Mouse (Mus musculus): ENCODE measurements at regions not wholly inside any gene's neighbourhood (a gene's known extent, or its start where the extent isn't known, plus 50 kb on each side); places are given as distances from the start of the nearest gene placed in this dataset.

- Histone ChIP-seq H3K36me3 (ENCODE audit: control insufficient read depth, insufficient read depth, low read length) (no peaks in the 10 kb centered on the region), H3K4me1 (ENCODE audit: control insufficient read depth in 2 of 2, insufficient read depth in 2 of 2, low read length in 2 of 2) (peaks cover 38 to 41% of the 10 kb centered on the region in 2 experiments)
Observed at GRCm38 (mm10) chr13:37559706-37560313, 214.8 kb downstream of the Ly86 start.

DNA sequence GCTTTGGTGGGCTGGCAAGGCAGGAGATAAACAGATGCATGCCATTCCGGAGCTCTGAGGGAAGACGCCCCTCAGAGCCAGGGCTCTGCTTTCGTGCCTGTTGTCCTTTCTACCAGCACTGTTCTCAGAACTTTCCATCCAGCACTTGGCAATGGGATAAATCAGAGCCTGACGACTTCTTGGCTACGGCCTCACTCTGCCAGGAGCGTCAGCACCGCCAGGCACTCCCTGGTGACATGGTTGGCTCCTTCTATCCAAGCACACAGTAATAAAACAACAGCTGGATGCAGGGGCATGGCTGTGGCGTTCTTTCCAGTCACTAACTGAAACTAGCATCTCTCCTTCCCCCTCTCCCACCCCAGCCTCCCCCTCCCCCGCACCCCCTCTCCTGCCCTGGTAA, 215.4 kb downstream of the Ly86 start:
- Histone ChIP-seq H3K4me2 (ENCODE audit: low read length) (peak overlapping the region; percentile 11; the same call in 1 of the 2 replicates), H3K4me3 (ENCODE audit: control insufficient read depth in 1 of 2, insufficient read depth in 1 of 2, low read depth in 1 of 2, low read length in 2 of 2) (no peak overlapping the region), H3K27me3 (ENCODE audit: control insufficient read depth, insufficient read depth, low read length) (no peaks in the 10 kb centered on the region), H3K27ac (replicated peaks in 1 of 2; ENCODE audit: control insufficient read depth in 1 of 2, insufficient read depth in 1 of 2, low read depth in 2 of 2, low read length in 2 of 2) (0 out of 4 replicates have a peak overlapping the region, but pooled peaks of 1 of the 2 experiments have one; percentile 33), H3K9me3 (ENCODE audit: control insufficient read depth, low read length) (no peaks in the 10 kb centered on the region), H3K9ac (ENCODE audit: low read length) (0 out of 2 replicates have a peak overlapping the region, but pooled peaks have one; percentile 34), H3K4me1 (ENCODE audit: control insufficient read depth in 2 of 2, insufficient read depth in 2 of 2, low read length in 2 of 2) (peaks cover 38 to 41% of the 10 kb centered on the region in 2 experiments), H3K36me3 (ENCODE audit: control insufficient read depth, insufficient read depth, low read length) (no peaks in the 10 kb centered on the region)
- ATAC-seq (ENCODE audit: insufficient number of reproducible peaks, insufficient read depth, low FRiP score, low read depth): no peak
- WGBS: 25% methylated on average over 9 of the region's 9 CpGs

More at GRCm38 (mm10) chr13:37559706-37560313, 214.8 kb downstream of the Ly86 start:
- WGBS: 44% methylated on average over 7 of the region's 7 CpGs
- no peak overlapping the region for H3K9ac ChIP-seq (ENCODE audit: low read length)
- no peak for ATAC-seq (ENCODE audit: insufficient number of reproducible peaks, insufficient read depth, low FRiP score, low read depth)
- H3K27me3 ChIP-seq (ENCODE audit: control insufficient read depth, insufficient read depth, low read length): no peaks in the 10 kb centered on the region
- H3K4me2 ChIP-seq (ENCODE audit: low read length): peak overlapping the region; percentile 11; the same call in 1 of the 2 replicates
- H3K4me3 ChIP-seq (ENCODE audit: control insufficient read depth in 1 of 2, insufficient read depth in 1 of 2, low read depth in 1 of 2, low read length in 2 of 2): no peak overlapping the region
- H3K9me3 ChIP-seq (ENCODE audit: control insufficient read depth, low read length): no peaks in the 10 kb centered on the region
- H3K27ac ChIP-seq (replicated peaks in 1 of 2; ENCODE audit: control insufficient read depth in 1 of 2, insufficient read depth in 1 of 2, low read depth in 2 of 2, low read length in 2 of 2): 0 out of 4 replicates have a peak overlapping the region, but pooled peaks of 1 of the 2 experiments have one; percentile 33

- H3K4me1 ChIP-seq (ENCODE audit: control insufficient read depth in 2 of 2, insufficient read depth in 2 of 2, low read length in 2 of 2): peaks cover 38 to 41% of the 10 kb centered on the region in 2 experiments
Observed at GRCm38 (mm10) chr13:37560800-37561199, 215.8 kb downstream of the Ly86 start.

GRCm38 (mm10) chr13:37561437-37561836, 216.4 kb downstream of the Ly86 start:
- no peak overlapping the region for H3K4me3 ChIP-seq (ENCODE audit: control insufficient read depth in 1 of 2, insufficient read depth in 1 of 2, low read depth in 1 of 2, low read length in 2 of 2)
- H3K9ac ChIP-seq (ENCODE audit: low read length): no peak overlapping the region
- no peak overlapping the region for H3K4me2 ChIP-seq (ENCODE audit: low read length)
- H3K36me3 ChIP-seq (ENCODE audit: control insufficient read depth, insufficient read depth, low read length): no peaks in the 10 kb centered on the region
- 47% methylated on average over 2 of the region's 2 CpGs for WGBS
- H3K27ac ChIP-seq (replicated peaks in 1 of 2; ENCODE audit: control insufficient read depth in 1 of 2, insufficient read depth in 1 of 2, low read depth in 2 of 2, low read length in 2 of 2): peak overlapping the region in 1 of 2 experiments; percentile 73; a peak in 3 of 4 replicates
- H3K27me3 ChIP-seq (ENCODE audit: control insufficient read depth, insufficient read depth, low read length): no peaks in the 10 kb centered on the region
- no peak for ATAC-seq (ENCODE audit: insufficient number of reproducible peaks, insufficient read depth, low FRiP score, low read depth)
- no peaks in the 10 kb centered on the region for H3K9me3 ChIP-seq (ENCODE audit: control insufficient read depth, low read length)
- peaks cover 38 to 41% of the 10 kb centered on the region in 2 experiments for H3K4me1 ChIP-seq (ENCODE audit: control insufficient read depth in 2 of 2, insufficient read depth in 2 of 2, low read length in 2 of 2)

More at GRCm38 (mm10) chr13:37560800-37561199, 215.8 kb downstream of the Ly86 start:
- ATAC-seq (ENCODE audit: insufficient number of reproducible peaks, insufficient read depth, low FRiP score, low read depth): no peak
- no peak overlapping the region for H3K9ac ChIP-seq (ENCODE audit: low read length)
- H3K4me3 ChIP-seq (ENCODE audit: control insufficient read depth in 1 of 2, insufficient read depth in 1 of 2, low read depth in 1 of 2, low read length in 2 of 2): no peak overlapping the region
- 50% methylated on average over 3 of the region's 3 CpGs for WGBS
- no peaks in the 10 kb centered on the region for H3K36me3 ChIP-seq (ENCODE audit: control insufficient read depth, insufficient read depth, low read length)
- no peaks in the 10 kb centered on the region for H3K27me3 ChIP-seq (ENCODE audit: control insufficient read depth, insufficient read depth, low read length)
- H3K27ac ChIP-seq (replicated peaks in 1 of 2; ENCODE audit: control insufficient read depth in 1 of 2, insufficient read depth in 1 of 2, low read depth in 2 of 2, low read length in 2 of 2): no peak overlapping the region
- H3K4me2 ChIP-seq (ENCODE audit: low read length): no peak overlapping the region
- H3K9me3 ChIP-seq (ENCODE audit: control insufficient read depth, low read length): no peaks in the 10 kb centered on the region

GRCm38 (mm10) chr13:37562141-37562540, 216.1 kb upstream of the Rreb1 start:
- Histone ChIP-seq H3K4me2 (ENCODE audit: low read length) (peak overlapping the region; percentile 12; the same call in 1 of the 2 replicates), H3K4me1 (ENCODE audit: control insufficient read depth in 2 of 2, insufficient read depth in 2 of 2, low read length in 2 of 2) (peaks cover 38 to 41% of the 10 kb centered on the region in 2 experiments), H3K27ac (replicated peaks in 1 of 2; ENCODE audit: control insufficient read depth in 1 of 2, insufficient read depth in 1 of 2, low read depth in 2 of 2, low read length in 2 of 2) (peak overlapping the region; percentile 66 to 73), H3K4me3 (ENCODE audit: control insufficient read depth in 1 of 2, insufficient read depth in 1 of 2, low read depth in 1 of 2, low read length in 2 of 2) (no peak overlapping the region), H3K9ac (ENCODE audit: low read length) (no peak overlapping the region; the same call in 1 of the 2 replicates), H3K27me3 (ENCODE audit: control insufficient read depth, insufficient read depth, low read length) (no peaks in the 10 kb centered on the region), H3K36me3 (ENCODE audit: control insufficient read depth, insufficient read depth, low read length) (no peaks in the 10 kb centered on the region), H3K9me3 (ENCODE audit: control insufficient read depth, low read length) (no peaks in the 10 kb centered on the region)
- 11% methylated on average over 9 of the region's 9 CpGs for WGBS
- ATAC-seq (ENCODE audit: insufficient number of reproducible peaks, insufficient read depth, low FRiP score, low read depth): peak; percentile 57; the same call in 1 of the 2 replicates

DNA sequence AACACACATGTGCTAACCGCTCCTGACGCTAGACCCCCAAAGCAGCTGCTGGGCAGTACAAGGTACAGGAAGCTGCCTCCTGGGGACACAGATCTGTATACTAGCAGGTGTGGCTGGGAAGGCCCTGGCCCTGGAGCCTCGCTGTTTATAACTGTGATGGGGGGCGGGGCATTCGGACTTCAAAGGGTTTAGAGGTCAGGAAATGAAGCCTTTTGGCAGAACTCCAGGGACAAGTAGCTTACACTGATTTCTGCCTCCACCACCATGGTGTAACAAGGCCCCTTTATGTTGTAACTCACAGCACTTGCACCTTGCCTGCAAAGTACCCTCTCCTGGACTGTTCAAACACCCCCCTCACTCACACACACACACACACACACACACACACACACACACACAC, 215.5 kb upstream of the Rreb1 start:
- WGBS: 14% methylated on average over 5 of the region's 5 CpGs
- Histone ChIP-seq H3K9ac (ENCODE audit: low read length) (no peak overlapping the region), H3K9me3 (ENCODE audit: control insufficient read depth, low read length) (no peaks in the 10 kb centered on the region), H3K4me1 (ENCODE audit: control insufficient read depth in 2 of 2, insufficient read depth in 2 of 2, low read length in 2 of 2) (peaks cover 38 to 41% of the 10 kb centered on the region in 2 experiments), H3K27ac (replicated peaks in 1 of 2; ENCODE audit: control insufficient read depth in 1 of 2, insufficient read depth in 1 of 2, low read depth in 2 of 2, low read length in 2 of 2) (peak overlapping the region; percentile 66 to 73), H3K27me3 (ENCODE audit: control insufficient read depth, insufficient read depth, low read length) (no peaks in the 10 kb centered on the region), H3K4me3 (ENCODE audit: control insufficient read depth in 1 of 2, insufficient read depth in 1 of 2, low read depth in 1 of 2, low read length in 2 of 2) (no peak overlapping the region), H3K4me2 (ENCODE audit: low read length) (peak overlapping the region; percentile 12; the same call in 1 of the 2 replicates), H3K36me3 (ENCODE audit: control insufficient read depth, insufficient read depth, low read length) (no peaks in the 10 kb centered on the region)
- ATAC-seq (ENCODE audit: insufficient number of reproducible peaks, insufficient read depth, low FRiP score, low read depth): peak; percentile 34; the same call in 1 of the 2 replicates

GRCm38 (mm10) chr13:37569051-37569450, 209.1 kb upstream of the Rreb1 start:
- Histone ChIP-seq H3K27me3 (ENCODE audit: control insufficient read depth, insufficient read depth, low read length) (no peaks in the 10 kb centered on the region), H3K4me3 (ENCODE audit: control insufficient read depth in 1 of 2, insufficient read depth in 1 of 2, low read depth in 1 of 2, low read length in 2 of 2) (no peak overlapping the region), H3K9me3 (ENCODE audit: control insufficient read depth, low read length) (no peaks in the 10 kb centered on the region), H3K4me2 (ENCODE audit: low read length) (no peak overlapping the region), H3K4me1 (ENCODE audit: control insufficient read depth in 2 of 2, insufficient read depth in 2 of 2, low read length in 2 of 2) (peaks cover 0 to 13% of the 10 kb centered on the region in 2 experiments; a peak in 1 of 4 replicates), H3K27ac (replicated peaks in 1 of 2; ENCODE audit: control insufficient read depth in 1 of 2, insufficient read depth in 1 of 2, low read depth in 2 of 2, low read length in 2 of 2) (no peak overlapping the region), H3K9ac (ENCODE audit: low read length) (no peak overlapping the region), H3K36me3 (ENCODE audit: control insufficient read depth, insufficient read depth, low read length) (no peaks in the 10 kb centered on the region)
- WGBS: 43% methylated on average over 3 of the region's 3 CpGs
- ATAC-seq (ENCODE audit: insufficient number of reproducible peaks, insufficient read depth, low FRiP score, low read depth): no peak

Measured in heart, embryonic 14.5 days (tissue).